Mouse (Mus musculus) left cerebral cortex, postnatal 25 days (tissue): Measurements from ENCODE around the gene Clcnkb. TPM values are rescaled to one million over a fixed set of nuclear protein-coding genes. Genes with fewer than 3 reads are reported as not detected.
A peak's percentile ranks its signal among the peaks of the same experiment; 100 is the strongest.

ENCODE experiments used
- DNase-seq, 2 experiments: peaks; one replicate each; pipeline ENCODE4 v3.0.0; 2022; ENCODE audit warnings: low spot score in 2 of 2, mixed read lengths in 1 of 2
- intact Hi-C: fragments of 180-260 bp; cut with DNase I; formaldehyde crosslinking; loops from one replicate; pipeline ENCODE4 v1.15.1; 2025
- total RNA-seq, 2 experiments: library from RNA; stranded (reverse); gene quantifications; 2 replicates each; pipeline ENCODE4 v1.2.3; 2021

Clcnkb gene
- total RNA-seq, 2 experiments from 2014 or later, result not detected

- intact Hi-C loops, result no loop called here
- no peak for DNase-seq
Measured at GRCm38 (mm10) chr4:141367997-141368791, 47.6 kb downstream of the Clcnkb start, which contains the start of gene Fam131c. Gene Fam131c (plus strand): TSS chr4:141368220.

DNA sequence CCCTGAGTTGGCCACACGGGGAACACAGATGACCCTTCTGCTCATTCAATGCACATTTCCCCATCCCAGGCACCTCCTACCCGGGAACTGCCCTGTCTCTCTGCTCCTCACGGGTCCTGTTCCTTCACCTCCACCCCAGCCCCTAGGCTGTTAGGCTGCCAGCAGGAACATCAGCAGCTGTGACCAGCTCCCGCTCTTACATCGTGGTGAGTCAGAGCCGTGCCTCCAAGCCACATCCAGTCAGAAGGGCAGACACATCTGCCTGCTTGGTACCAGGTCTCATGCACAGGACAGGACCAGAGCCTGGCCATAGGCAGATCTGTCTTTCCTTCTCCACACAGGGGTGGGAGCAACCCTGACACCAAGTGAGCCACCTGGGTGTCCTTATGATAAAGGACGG, 49.9 kb downstream of the Clcnkb start:
- no peak for DNase-seq
- intact Hi-C loops, result no loop called here

GRCm38 (mm10) chr4:141365126-141365525, 50.7 kb downstream of the Clcnkb start:
- intact Hi-C loops, result no loop called here

DNA sequence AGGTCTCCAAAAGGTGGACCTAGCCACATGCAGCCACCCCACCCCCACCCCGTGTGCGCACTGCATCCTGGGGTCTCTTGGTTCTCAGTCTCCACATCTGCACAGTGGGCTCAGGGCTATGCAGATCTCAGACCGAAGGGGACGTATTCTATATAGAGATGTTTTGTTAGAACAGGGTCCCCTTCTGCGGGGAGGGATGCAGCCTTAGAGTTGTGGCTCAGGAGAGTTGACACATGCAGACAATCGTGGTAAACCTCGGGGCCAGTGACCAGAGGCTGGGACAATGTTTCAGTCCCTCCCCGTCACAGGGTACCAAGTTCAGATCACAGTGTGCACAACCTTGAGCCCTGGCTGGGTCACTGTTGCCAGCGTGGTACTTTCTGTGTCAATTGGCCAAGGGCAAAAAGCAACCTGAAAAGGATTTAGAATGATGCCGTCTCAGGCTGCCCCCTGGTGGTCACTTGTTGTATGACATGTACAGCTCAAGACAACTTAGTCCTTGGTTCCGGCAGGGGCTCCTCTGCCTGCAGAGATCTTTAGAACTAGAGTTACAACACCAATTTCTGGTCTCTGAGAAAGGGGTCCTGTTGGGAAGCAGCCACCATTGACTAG, 52.8 kb downstream of the Clcnkb start:
- intact Hi-C loops, result loop anchor here (1.0 kb wide), 2 partner anchors 90 to 221 kb away; no protein-coding TSS in a partner anchor

More at GRCm38 (mm10) chr4:141365126-141365525, 50.7 kb downstream of the Clcnkb start:
- DNase-seq, result no peak

DNA sequence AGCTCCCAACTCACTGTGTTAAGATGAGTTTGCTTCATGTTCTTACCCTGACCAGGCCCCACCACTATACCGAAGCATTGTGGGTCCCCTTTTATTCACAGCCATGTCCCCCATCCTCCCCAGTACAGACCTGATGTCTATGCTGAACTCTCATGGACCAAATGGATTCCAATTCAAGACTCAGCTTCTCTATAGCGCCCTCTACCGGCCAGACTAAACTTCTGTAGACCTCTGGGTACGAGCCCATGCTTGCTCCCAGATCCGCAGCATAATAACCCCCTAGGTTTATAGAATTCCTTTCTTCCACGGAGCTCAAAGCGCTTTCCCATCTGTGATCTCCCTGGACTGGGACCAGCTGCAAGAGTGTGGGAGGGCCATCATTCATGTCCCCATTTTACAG, 55.0 kb downstream of the Clcnkb start:
- intact Hi-C loops, result loop anchor here (2.0 kb wide), 1 partner anchor 156 kb away; no protein-coding TSS in a partner anchor
- no peak for DNase-seq

More for the DNA sequence above, 52.8 kb downstream of the Clcnkb start:
- peak; percentile 69 to 70 for DNase-seq

- DNase-seq, result no peak
- intact Hi-C loops, result no loop called here
Measured at GRCm38 (mm10) chr4:141359222-141359621, 56.6 kb downstream of the Clcnkb start.

- DNase-seq, result no peak
- intact Hi-C loops, result no loop called here
Measured at GRCm38 (mm10) chr4:141357811-141358210, 58.0 kb downstream of the Clcnkb start.

Other genes with a start within 250 kb of the Clcnkb start
- 1 to 10 TPM; 2.5 to 3.2 TPM for gene Rsg1, start 202.1 kb downstream of the Clcnkb start, total RNA-seq
- gene Arhgef19, start 176.5 kb downstream of the Clcnkb start, total RNA-seq, result 10 to 100 TPM; 15.1 to 16.3 TPM
- 1 to 10 TPM in 1 of 2 experiments, under 1 TPM in 1; 0.82 to 1.2 TPM for gene Epha2, start 114.8 kb downstream of the Clcnkb start, total RNA-seq
- gene Fam131c, start 47.8 kb downstream of the Clcnkb start, total RNA-seq, result 1 to 10 TPM; 3.1 to 3.5 TPM
- gene Clcnka, start 17.3 kb downstream of the Clcnkb start, total RNA-seq, result not detected
- gene Hspb7, start 4.8 kb upstream of the Clcnkb start, total RNA-seq, result under 1 TPM; 0.39 to 0.66 TPM
- 1 to 10 TPM; 4.7 to 6.0 TPM for gene Srarp, start 20.1 kb upstream of the Clcnkb start, total RNA-seq
- gene Zbtb17, start 28.6 kb upstream of the Clcnkb start, total RNA-seq, result 10 to 100 TPM; 42.1 to 43.3 TPM
- 10 to 100 TPM; 54.6 to 60.6 TPM for gene Spen, start 122.6 kb upstream of the Clcnkb start, total RNA-seq
- gene Fblim1, start 190.1 kb upstream of the Clcnkb start, total RNA-seq, result 1 to 10 TPM in 1 of 2 experiments, under 1 TPM in 1; 0.96 to 1.6 TPM
- gene Tmem82, start 202.6 kb upstream of the Clcnkb start, total RNA-seq, result under 1 TPM; 0.85 TPM
- 1 to 10 TPM; 3.0 to 3.2 TPM for gene Slc25a34, start 207.8 kb upstream of the Clcnkb start, total RNA-seq
- 10 to 100 TPM; 74.6 to 75.2 TPM for gene Plekhm2, start 248.9 kb upstream of the Clcnkb start, total RNA-seq